Mouse (Mus musculus) spleen, embryonic (tissue): ENCODE results near the gene Chrna3.

Source experiments
- CTCF ChIA-PET: fragments of 350-600 bp; sonication (Branson Sonifier 250); formaldehyde crosslinking; loops from one replicate; lab custom pipeline; 2022; lab: Charles Lee

The Chrna3 gene

GRCm38 (mm10) chr9:55026275-55026663 lies at the start of gene Chrna3:
Gene Chrna3 (minus strand): TSS chr9:55026562.
- CTCF ChIA-PET: no interaction called here

GRCm38 (mm10) chr9:55067965-55068265 lies 41.6 kb upstream of the Chrna3 start:
- CTCF ChIA-PET: no interaction called here

- CTCF ChIA-PET: interaction anchor here (0.7 kb wide), 1 partner anchor 138 kb away, joined by 4 read pairs; no protein-coding TSS in a partner anchor
Measured at GRCm38 (mm10) chr9:55067260-55067964, 41.0 kb upstream of the Chrna3 start.

- CTCF ChIA-PET: no interaction called here
Measured at GRCm38 (mm10) chr9:55065241-55065640, 38.9 kb upstream of the Chrna3 start.

- CTCF ChIA-PET: no interaction called here
Measured at GRCm38 (mm10) chr9:55058067-55058466, 31.7 kb upstream of the Chrna3 start.

GRCm38 (mm10) chr9:55055386-55055930 lies 29.1 kb upstream of the Chrna3 start:
- CTCF ChIA-PET: no interaction called here

- CTCF ChIA-PET: no interaction called here
Measured at GRCm38 (mm10) chr9:55048211-55048880, 22.0 kb upstream of the Chrna3 start, which contains the start of gene Chrnb4. Gene Chrnb4 (minus strand): TSS chr9:55048779.

- CTCF ChIA-PET: no interaction called here
Measured at GRCm38 (mm10) chr9:55046764-55047163, 20.4 kb upstream of the Chrna3 start.

GRCm38 (mm10) chr9:55045001-55045400 lies 18.6 kb upstream of the Chrna3 start:
- CTCF ChIA-PET: no interaction called here

GRCm38 (mm10) chr9:55043688-55044087 lies 17.3 kb upstream of the Chrna3 start:
- CTCF ChIA-PET: no interaction called here

GRCm38 (mm10) chr9:55041389-55041788 lies 15.0 kb upstream of the Chrna3 start:
- CTCF ChIA-PET: no interaction called here

- CTCF ChIA-PET: no interaction called here
Measured at GRCm38 (mm10) chr9:55039983-55040382, 13.6 kb upstream of the Chrna3 start.

GRCm38 (mm10) chr9:55038948-55039347 lies 12.6 kb upstream of the Chrna3 start:
- CTCF ChIA-PET: no interaction called here

GRCm38 (mm10) chr9:55031435-55032167 lies 5.2 kb upstream of the Chrna3 start:
- CTCF ChIA-PET: no interaction called here

- CTCF ChIA-PET: no interaction called here
Measured at GRCm38 (mm10) chr9:55025534-55026274, 658 bp downstream of the Chrna3 start.

GRCm38 (mm10) chr9:55023902-55024583 lies 2.3 kb downstream of the Chrna3 start:
- CTCF ChIA-PET: interaction anchor here (1.0 kb wide), 1 partner anchor 196 kb away, joined by 3 read pairs; no protein-coding TSS in a partner anchor

- CTCF ChIA-PET: interaction anchor here (1.0 kb wide), 1 partner anchor 195 kb away, joined by 3 read pairs; no protein-coding TSS in a partner anchor
Measured at GRCm38 (mm10) chr9:55023326-55023725, 3.0 kb downstream of the Chrna3 start.

- CTCF ChIA-PET: interaction anchor here (0.6 kb wide), 1 partner anchor 74 kb away, joined by 3 read pairs; no protein-coding TSS in a partner anchor
Measured at GRCm38 (mm10) chr9:55016926-55017325, 9.4 kb downstream of the Chrna3 start.

- CTCF ChIA-PET: no interaction called here
Measured at GRCm38 (mm10) chr9:55010588-55011350, 15.6 kb downstream of the Chrna3 start.

GRCm38 (mm10) chr9:55009692-55010091 lies 16.7 kb downstream of the Chrna3 start:
- CTCF ChIA-PET: no interaction called here
